Mouse (Mus musculus): ENCODE data around the gene Wfdc6a.
A peak's percentile ranks its signal among the peaks of the same experiment; 100 is the strongest.

Wfdc6a gene

DNA sequence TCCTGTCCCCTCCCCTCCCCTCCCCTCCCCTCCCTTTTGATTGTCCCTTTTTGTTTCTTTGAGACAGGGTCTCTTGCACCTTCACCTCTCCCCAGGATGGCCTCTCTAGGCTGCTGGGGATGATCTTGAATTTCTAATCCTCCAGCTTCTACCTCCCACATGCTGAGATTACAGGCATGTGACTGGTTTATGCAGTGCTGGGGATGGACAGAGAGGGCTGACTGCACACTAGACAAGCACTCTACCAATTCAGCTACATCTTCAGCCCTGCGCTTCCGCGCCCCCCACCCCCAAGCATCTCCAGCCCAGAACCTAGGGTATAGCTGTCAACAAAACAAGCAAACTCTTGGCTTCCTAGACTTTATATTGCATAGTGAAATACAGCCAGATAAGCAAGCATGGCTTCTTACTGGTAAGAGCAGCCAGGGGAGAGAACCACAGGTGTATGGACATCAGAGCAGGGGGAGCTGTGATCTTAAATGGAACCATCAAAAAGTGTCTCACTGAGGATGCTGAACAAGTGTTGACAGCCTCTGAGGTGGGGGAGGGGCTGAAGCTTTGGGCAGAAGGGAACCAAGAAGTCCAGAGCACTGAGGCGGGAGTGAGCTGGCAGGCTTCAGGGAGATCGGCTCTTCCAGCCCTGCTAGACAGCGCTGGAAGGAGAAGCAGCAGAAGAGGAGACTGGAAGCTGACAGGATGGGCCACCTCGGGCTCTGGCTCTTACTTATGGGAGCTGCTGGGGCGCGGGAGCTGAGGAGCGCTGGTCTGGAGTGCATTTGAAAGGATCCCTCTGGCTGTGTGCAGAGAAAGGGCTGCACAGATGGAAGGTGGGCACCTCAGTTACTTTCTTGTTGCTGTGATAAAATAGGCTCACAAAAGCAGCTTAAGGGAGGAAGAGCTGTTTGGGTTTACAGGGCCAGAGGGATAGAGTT, 35.0 kb downstream of the Wfdc6a start:
- no peak for DNase-seq (ENCODE audit: low spot score)

DNA sequence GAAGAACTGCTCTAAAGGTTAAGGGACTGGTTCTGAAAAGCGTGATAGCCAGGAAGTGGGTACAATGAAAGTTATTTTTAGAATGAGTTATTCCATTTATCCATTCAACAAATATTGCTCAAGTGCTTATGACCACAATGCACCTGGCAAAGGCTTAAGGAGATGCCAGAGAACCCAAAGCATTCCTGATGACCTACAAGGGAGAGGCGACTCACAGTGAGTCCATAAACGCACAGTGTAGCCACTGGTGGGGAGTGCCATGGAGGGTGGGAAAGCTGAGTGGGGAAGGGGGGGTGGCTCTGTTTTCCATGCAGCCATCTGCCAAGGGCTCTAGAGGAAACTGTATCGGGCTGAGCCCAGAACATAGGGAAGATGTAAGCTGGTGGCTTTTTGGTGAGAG, 35.9 kb downstream of the Wfdc6a start:
- DNase-seq (ENCODE audit: low spot score), result no peak

GRCm38 (mm10) chr2:164544454-164545097, 40.7 kb downstream of the Wfdc6a start:
- no peak for DNase-seq (ENCODE audit: low spot score)

- no peak for DNase-seq (ENCODE audit: low spot score)
Measured at GRCm38 (mm10) chr2:164543745-164544144, 41.5 kb downstream of the Wfdc6a start.

GRCm38 (mm10) chr2:164542598-164542997, 42.6 kb downstream of the Wfdc6a start:
- DNase-seq (ENCODE audit: low spot score), result no peak

DNA sequence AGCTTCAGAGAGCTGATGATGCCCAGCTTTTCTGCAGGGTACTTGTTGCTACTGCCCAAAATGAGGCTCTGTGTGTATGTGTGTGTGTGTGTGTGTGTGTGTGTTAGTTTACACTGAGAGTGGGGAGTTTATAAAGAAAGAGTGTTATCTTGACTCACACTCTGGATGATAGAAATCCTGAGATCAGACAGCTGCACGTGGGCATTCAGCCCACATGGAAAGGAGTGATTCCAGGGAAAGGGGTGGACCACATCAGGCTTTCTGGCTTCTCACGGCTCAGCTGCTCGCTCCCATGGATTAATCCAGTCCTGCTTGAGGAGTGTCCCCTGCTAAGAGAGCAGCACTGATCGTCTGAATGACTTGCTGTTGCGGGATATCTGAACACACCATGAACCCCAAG, 43.1 kb downstream of the Wfdc6a start:
- no peak for DNase-seq (ENCODE audit: low spot score)

DNA sequence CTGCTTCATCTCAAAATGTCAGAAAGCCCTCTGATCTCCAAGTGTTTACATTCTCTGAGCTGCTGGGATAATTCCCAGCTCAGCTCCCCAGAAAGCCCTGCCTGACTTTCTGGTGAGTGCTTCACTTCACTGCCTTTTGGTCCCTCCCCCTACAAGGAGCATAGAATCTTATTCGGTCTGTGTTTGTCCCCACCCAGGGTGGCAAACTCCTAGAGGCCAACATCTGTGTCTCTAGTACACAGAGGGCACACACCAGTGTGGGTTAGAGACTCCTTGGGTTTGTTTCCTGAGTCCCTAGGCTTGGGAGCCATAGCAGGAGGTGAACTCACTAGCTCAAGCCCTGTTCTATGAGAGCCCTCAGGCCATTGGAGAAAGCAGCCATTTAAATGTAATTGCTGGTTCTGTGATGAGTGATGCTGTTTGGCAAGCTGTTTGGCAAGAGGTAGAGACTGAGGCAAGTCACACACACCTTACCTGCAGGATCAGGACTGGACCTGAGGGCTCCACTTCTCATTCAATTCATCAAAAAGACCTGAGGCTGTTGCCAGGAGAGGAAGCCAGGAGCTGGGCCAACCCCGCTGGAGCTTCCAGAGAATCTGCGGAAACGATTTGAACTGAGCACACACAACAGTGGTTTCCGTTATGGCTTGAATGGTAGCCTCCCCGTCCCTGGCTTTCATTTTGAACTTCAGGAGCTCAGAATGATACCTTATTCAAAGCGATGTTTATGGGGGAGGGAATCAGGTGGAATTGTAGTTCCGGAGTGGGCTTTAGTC, 44.4 kb downstream of the Wfdc6a start:
- no peak for DNase-seq (ENCODE audit: low spot score)

GRCm38 (mm10) chr2:164537003-164537402, 48.2 kb downstream of the Wfdc6a start:
- no peak for DNase-seq (ENCODE audit: low spot score)

GRCm38 (mm10) chr2:164534315-164534714, 50.9 kb downstream of the Wfdc6a start:
- DNase-seq (ENCODE audit: low spot score), result no peak

- peak; percentile 65 for DNase-seq (ENCODE audit: low spot score)
Measured at GRCm38 (mm10) chr2:164531169-164531568, 54.1 kb downstream of the Wfdc6a start.

Data from layer of hippocampus, adult 9-10 months (tissue).